Comparison of ENCODE assay signal across 30 mouse cellular contexts in genomic region chr14:52461928-52462327, GRCm38 (mm10). TPM values are rescaled to one million over a fixed set of nuclear protein-coding genes. Genes with fewer than 3 reads are reported as not detected.
"Had no signal": no experiment of that assay in that cellular context is flagged by ENCODE, and none has a peak within 500 bp of the region (broad histone marks: within the 10 kb centered on the region; RNA-seq: fewer than 3 reads in every experiment).

No protein-coding gene starts in this region.

- H3K36me3 ChIP-seq: midbrain, embryonic 13.5 days; midbrain, embryonic 15.5 days; neural tube, embryonic 12.5 days; stomach, embryonic 15.5 days had no signal

- H3K27me3 ChIP-seq: megakaryocyte, embryonic 14.5 days; midbrain, embryonic 13.5 days; midbrain, embryonic 15.5 days; neural tube, embryonic 12.5 days; stomach, embryonic 15.5 days had no signal

- DNase-seq: lung, adult 18-20 months; lung, embryonic 14.5 days; lung, postnatal 10 days; lung, postnatal 36 days; retina, postnatal 1 day; right cerebral cortex, adult 18-20 months; right cerebral cortex, postnatal 25 days; right cerebral cortex, postnatal 4 days; spleen, adult 18-20 months; thymus, adult 2 months; thymus, postnatal 25 days; thymus, postnatal 4 days had no signal

- H3K4me1 ChIP-seq: megakaryocyte, embryonic 14.5 days; midbrain, embryonic 13.5 days; midbrain, embryonic 15.5 days; neural tube, embryonic 12.5 days; stomach, embryonic 15.5 days had no signal

- H3K27ac ChIP-seq: macrophage; midbrain, embryonic 13.5 days; midbrain, embryonic 15.5 days; neural tube, embryonic 12.5 days; stomach, embryonic 15.5 days; stomach, postnatal 0 days had no signal

- H3K9ac ChIP-seq: lung, embryonic 14.5 days; midbrain, embryonic 13.5 days; midbrain, embryonic 15.5 days; neural tube, embryonic 12.5 days; stomach, embryonic 15.5 days had no signal

- H3K4me3 ChIP-seq: megakaryocyte, embryonic 14.5 days; midbrain, embryonic 13.5 days; midbrain, embryonic 15.5 days; neural tube, embryonic 12.5 days; stomach, embryonic 15.5 days had no signal

- H3K4me2 ChIP-seq: lung, embryonic 14.5 days; midbrain, embryonic 11.5 days; midbrain, embryonic 13.5 days; midbrain, embryonic 15.5 days; neural tube, embryonic 12.5 days; stomach, embryonic 15.5 days had no signal

- H3K9me3 ChIP-seq: megakaryocyte, embryonic 14.5 days; midbrain, embryonic 15.5 days; neural tube, embryonic 12.5 days; stomach, embryonic 15.5 days had no signal

- ATAC-seq: midbrain, embryonic 13.5 days; midbrain, embryonic 15.5 days had no signal

RNA-seq across cellular contexts. Expression of gene Olfr1508, which starts 5.4 kb away (rescaled TPM):
- total RNA-seq: megakaryocyte progenitor cell, adult 5-6 weeks; monocyte, adult 5-6 weeks had no signal
- polyA plus RNA-seq: liver, embryonic 16.5 days; lung, embryonic 14.5 days; lung, embryonic 16.5 days; macrophage; midbrain, embryonic 11.5 days; midbrain, embryonic 13.5 days; midbrain, embryonic 15.5 days; midbrain, postnatal 0 days; neural tube, embryonic 12.5 days; neural tube, embryonic 14.5 days; small intestine, adult 2 months; stomach, embryonic 15.5 days; stomach, postnatal 0 days; testis, adult 2 months; thymus, adult 2 months; urinary bladder, adult 2 months had no signal

RNA-seq across cellular contexts. Expression of gene Olfr1509, which starts 19.1 kb away (rescaled TPM):
- total RNA-seq: megakaryocyte progenitor cell, adult 5-6 weeks; midbrain, postnatal 0 days; monocyte, adult 5-6 weeks; neutrophil, adult 5-6 weeks had no signal
- polyA plus RNA-seq: liver, embryonic 16.5 days; lung, embryonic 14.5 days; lung, embryonic 16.5 days; macrophage; midbrain, embryonic 11.5 days; midbrain, embryonic 13.5 days; midbrain, embryonic 15.5 days; midbrain, postnatal 0 days; neural tube, embryonic 12.5 days; neural tube, embryonic 14.5 days; small intestine, adult 2 months; stomach, embryonic 15.5 days; stomach, postnatal 0 days; thymus, adult 2 months; urinary bladder, adult 2 months had no signal

RNA-seq across cellular contexts. Expression of gene Olfr1507, which starts 33.6 kb away (rescaled TPM):
- total RNA-seq: megakaryocyte progenitor cell, adult 5-6 weeks; midbrain, postnatal 0 days; monocyte, adult 5-6 weeks; neutrophil, adult 5-6 weeks had no signal
- polyA plus RNA-seq: liver, embryonic 16.5 days; lung, embryonic 14.5 days; lung, embryonic 16.5 days; macrophage; midbrain, embryonic 11.5 days; midbrain, embryonic 13.5 days; midbrain, embryonic 15.5 days; midbrain, postnatal 0 days; neural tube, embryonic 12.5 days; neural tube, embryonic 14.5 days; small intestine, adult 2 months; stomach, embryonic 15.5 days; stomach, postnatal 0 days; testis, adult 2 months; urinary bladder, adult 2 months had no signal

RNA-seq across cellular contexts. Expression of gene Olfr1510, which starts 47.8 kb away (rescaled TPM):
- total RNA-seq: megakaryocyte progenitor cell, adult 5-6 weeks; midbrain, postnatal 0 days; monocyte, adult 5-6 weeks; neutrophil, adult 5-6 weeks had no signal
- polyA plus RNA-seq: liver, embryonic 16.5 days; lung, embryonic 14.5 days; lung, embryonic 16.5 days; macrophage; midbrain, embryonic 11.5 days; midbrain, embryonic 13.5 days; midbrain, embryonic 15.5 days; midbrain, postnatal 0 days; neural tube, embryonic 12.5 days; neural tube, embryonic 14.5 days; small intestine, adult 2 months; stomach, embryonic 15.5 days; testis, adult 2 months; thymus, adult 2 months; urinary bladder, adult 2 months had no signal
